Mouse (Mus musculus): Measurements from ENCODE around the gene Efna2. TPM values are rescaled to one million over a fixed set of nuclear protein-coding genes. Genes with fewer than 3 reads are reported as not detected.

Gene Efna2
- total RNA-seq, 4 experiments from 2014 or later = 0.78 to 1.2 (median 1.1) TPM

DNA sequence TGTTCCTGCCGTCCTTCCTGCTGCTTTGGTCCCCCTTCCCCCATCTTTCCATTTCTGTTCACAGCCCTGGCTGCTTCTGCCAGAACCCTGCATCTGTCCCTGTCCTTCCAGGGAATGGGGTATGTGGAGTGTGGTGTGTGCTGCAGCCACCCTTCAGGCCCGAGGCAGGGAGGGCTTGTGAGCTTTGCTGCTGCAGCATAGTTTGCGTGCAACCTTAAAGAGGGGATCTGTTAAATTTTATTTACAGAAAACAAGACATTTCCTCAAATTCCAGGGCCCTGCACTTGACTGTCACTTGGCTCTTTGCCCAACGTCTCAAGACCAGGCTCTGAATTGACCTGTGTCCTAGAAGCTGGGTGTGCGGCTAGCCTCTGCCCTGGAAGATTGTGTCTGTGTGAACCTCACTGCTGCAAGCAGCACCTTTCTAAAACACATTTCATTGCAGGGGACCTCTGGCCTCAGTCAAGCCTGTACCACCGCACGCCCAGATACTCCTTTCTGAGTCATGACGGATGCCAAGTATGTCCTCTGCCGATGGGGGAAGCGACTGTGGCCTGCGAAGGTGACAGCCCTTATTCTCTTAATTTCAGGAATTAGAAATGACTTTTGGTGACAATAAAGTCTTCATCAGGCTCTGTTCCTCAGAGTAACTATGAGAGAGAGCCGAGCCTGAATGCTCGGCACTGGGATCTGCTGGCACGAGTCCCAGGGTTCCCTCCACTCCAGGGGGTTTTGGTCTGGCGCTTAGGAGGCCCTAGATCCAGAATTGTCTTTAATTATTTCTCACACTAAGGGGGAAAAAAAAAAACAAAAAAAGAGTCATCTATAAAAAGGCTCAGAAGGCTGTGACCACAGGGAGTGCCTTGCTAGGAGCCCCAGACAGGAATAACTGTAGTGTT is 48.8 kb downstream of the Efna2 start:
- no peak for DNase-seq (ENCODE audit: low spot score)

DNA sequence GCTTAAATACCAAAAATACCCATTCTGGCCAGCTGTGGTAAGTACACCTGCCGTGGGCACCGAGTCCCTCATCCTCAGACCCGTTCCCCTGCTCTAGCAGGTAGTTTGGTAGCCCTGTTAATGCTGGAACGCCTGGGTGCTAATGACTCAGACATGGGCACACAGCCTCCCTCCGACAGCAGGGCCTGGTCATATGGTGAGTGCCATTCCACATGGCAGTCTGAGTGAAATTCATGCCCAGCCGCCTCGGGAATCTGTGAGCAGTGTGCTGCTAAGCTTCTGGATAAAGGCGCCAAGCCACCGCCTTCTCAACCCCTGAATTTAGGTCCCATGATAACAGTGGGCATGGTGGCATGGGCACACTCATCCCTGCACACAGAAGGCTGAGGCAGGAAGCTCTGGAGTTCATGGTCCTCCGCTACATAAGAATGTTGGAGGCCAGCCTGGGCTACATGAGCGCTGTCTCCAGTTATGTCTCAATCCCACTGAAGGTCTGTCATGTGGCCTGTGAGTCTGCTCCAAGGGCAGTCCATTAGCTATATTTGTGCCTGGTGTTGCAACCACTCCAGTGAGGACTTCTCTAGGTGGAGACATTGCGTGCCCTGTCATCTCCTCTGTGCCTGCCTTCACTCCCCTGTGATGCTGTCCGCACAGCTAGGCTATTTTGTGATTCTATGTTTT is 57.0 kb downstream of the Efna2 start:
- DNase-seq (ENCODE audit: low spot score) = no peak

DNA sequence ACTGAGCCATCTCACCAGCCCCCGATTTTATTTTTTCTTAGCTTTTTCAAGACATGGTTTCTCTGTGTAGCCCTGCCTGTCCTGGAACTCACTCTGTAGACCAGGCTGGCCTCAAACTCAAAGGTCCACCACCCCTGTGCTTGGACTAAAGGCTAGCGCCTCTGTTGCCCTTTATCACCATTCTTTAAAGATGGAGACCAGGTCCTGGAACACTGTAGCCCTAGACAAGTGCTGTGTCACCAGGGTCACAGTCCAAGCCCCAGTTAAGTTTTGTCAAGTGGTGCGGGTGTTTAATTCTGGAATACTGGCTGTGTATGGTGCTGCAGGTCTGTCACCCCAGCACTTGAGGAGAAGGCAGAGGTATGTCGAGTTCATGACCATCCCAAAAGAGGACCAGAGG is 57.7 kb downstream of the Efna2 start:
- no peak for DNase-seq (ENCODE audit: low spot score)

DNA sequence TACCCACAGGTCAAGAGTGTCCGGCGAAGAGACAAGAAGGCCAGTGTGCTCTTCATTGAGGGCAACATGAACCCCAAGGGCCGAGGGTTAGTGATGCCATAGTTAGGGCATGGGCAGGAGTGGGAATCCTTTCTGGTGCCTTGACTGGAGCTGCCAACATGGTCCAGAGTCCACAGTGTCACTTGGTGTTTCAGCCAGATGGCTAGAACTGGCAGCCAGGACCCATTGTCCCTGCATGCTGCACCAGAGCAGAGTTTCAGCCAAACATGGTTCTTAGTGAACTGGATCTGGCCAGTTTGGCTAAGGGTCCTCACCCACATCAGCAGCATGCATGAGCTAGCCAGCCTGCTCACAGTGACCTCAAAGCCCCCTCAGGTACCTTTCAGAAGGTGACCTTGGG is 59.0 kb downstream of the Efna2 start:
- no peak for DNase-seq (ENCODE audit: low spot score)

Other genes with a start within 250 kb of the Efna2 start
- 10 to 100 TPM; 28.4 to 36.2 (median 29.6) TPM for gene Wdr18, start 219.3 kb upstream of the Efna2 start, total RNA-seq (2022)
- gene Grin3b, start 208.8 kb upstream of the Efna2 start, total RNA-seq (2022) = under 1 TPM; 0.37 to 0.85 (median 0.63) TPM
- 100 to 1,000 TPM; 116 to 120 (median 117) TPM for gene Tmem259, start 195.2 kb upstream of the Efna2 start, total RNA-seq (2022)
- gene Cnn2, start 190.9 kb upstream of the Efna2 start, total RNA-seq (2022) = 10 to 100 TPM; 27.1 to 35.7 (median 33.3) TPM
- gene Abca7, start 183.0 kb upstream of the Efna2 start, total RNA-seq (2022) = 1 to 10 TPM; 7.5 to 8.5 (median 8.0) TPM
- gene Arhgap45, start 162.8 kb upstream of the Efna2 start, total RNA-seq (2022) = 1 to 10 TPM; 2.9 to 5.1 (median 3.4) TPM
- 100 to 1,000 TPM in 2 of 4 experiments, 10 to 100 TPM in 2; 91.7 to 106 (median 100) TPM for gene Polr2e, start 139.7 kb upstream of the Efna2 start, total RNA-seq (2022)
- 1,000 to 10,000 TPM; 1,048 to 1,125 (median 1,067) TPM for gene Gpx4, start 132.3 kb upstream of the Efna2 start, total RNA-seq (2022)
- gene Sbno2, start 73.9 kb upstream of the Efna2 start, total RNA-seq (2022) = 10 to 100 TPM in 3 of 4 experiments, 1 to 10 TPM in 1; 9.5 to 12.0 (median 11.1) TPM
- gene Stk11, start 63.7 kb upstream of the Efna2 start, total RNA-seq (2022) = 100 to 1,000 TPM; 148 to 176 (median 153) TPM
- gene Atp5d, start 40.9 kb upstream of the Efna2 start, total RNA-seq (2022) = 1,000 to 10,000 TPM; 1,050 to 1,135 (median 1,101) TPM
- 1 to 10 TPM; 3.8 to 6.1 (median 4.6) TPM for gene Cbarp, start 38.6 kb upstream of the Efna2 start, total RNA-seq (2022)
- 100 to 1,000 TPM in 1 of 4 experiments, 10 to 100 TPM in 3; 83.9 to 111 (median 91.0) TPM for gene Midn, start 31.2 kb upstream of the Efna2 start, total RNA-seq (2022)
- gene Cirbp, start 13.5 kb upstream of the Efna2 start, total RNA-seq (2022) = 10 to 100 TPM; 34.7 to 69.7 (median 51.6) TPM
- gene 1600002K03Rik, start 6.5 kb upstream of the Efna2 start, total RNA-seq (2022) = 1 to 10 TPM; 4.9 to 7.7 (median 5.9) TPM
- gene Mum1, start 47.0 kb downstream of the Efna2 start, total RNA-seq (2022) = 10 to 100 TPM; 10.5 to 16.3 (median 14.6) TPM
- 1,000 to 10,000 TPM in 3 of 4 experiments, 100 to 1,000 TPM in 1; 949 to 1,112 (median 1,023) TPM for gene Ndufs7, start 69.6 kb downstream of the Efna2 start, total RNA-seq (2022)
- 10 to 100 TPM; 10.3 to 17.1 (median 14.7) TPM for gene Gamt, start 81.5 kb downstream of the Efna2 start, total RNA-seq (2022)
- gene Dazap1, start 82.0 kb downstream of the Efna2 start, total RNA-seq (2022) = 10 to 100 TPM; 49.2 to 62.8 (median 56.5) TPM
- gene Rps15, start 113.0 kb downstream of the Efna2 start, total RNA-seq (2022) = 100 to 1,000 TPM; 763 to 919 (median 846) TPM
- gene Apc2, start 116.5 kb downstream of the Efna2 start, total RNA-seq (2022) = 1 to 10 TPM; 2.2 to 3.1 (median 2.2) TPM
- 10 to 100 TPM; 14.3 to 19.8 (median 16.3) TPM for gene 2310011J03Rik, start 141.1 kb downstream of the Efna2 start, total RNA-seq (2022)
- 1 to 10 TPM; 1.7 to 3.1 (median 2.7) TPM for gene Pcsk4, start 150.0 kb downstream of the Efna2 start, total RNA-seq (2022)
- 1 to 10 TPM; 3.1 to 7.6 (median 5.0) TPM for gene Reep6, start 150.5 kb downstream of the Efna2 start, total RNA-seq (2022)
- 100 to 1,000 TPM in 2 of 4 experiments, 10 to 100 TPM in 2; 87.9 to 109 (median 99.6) TPM for gene Adamtsl5, start 168.9 kb downstream of the Efna2 start, total RNA-seq (2022)
- 1 to 10 TPM in 2 of 4 experiments, under 1 TPM in 2; 0.91 to 1.3 (median 1.1) TPM for gene Plk5, start 177.0 kb downstream of the Efna2 start, total RNA-seq (2022)
- gene Mex3d, start 208.2 kb downstream of the Efna2 start, total RNA-seq (2022) = 1 to 10 TPM; 5.9 to 9.8 (median 8.3) TPM
- 100 to 1,000 TPM in 1 of 4 experiments, 10 to 100 TPM in 3; 92.9 to 107 (median 97.0) TPM for gene Mbd3, start 220.1 kb downstream of the Efna2 start, total RNA-seq (2022)
- 1,000 to 10,000 TPM; 1,795 to 2,190 (median 1,939) TPM for gene Uqcr11, start 227.3 kb downstream of the Efna2 start, total RNA-seq (2022)

All from heart, adult 8-10 months (tissue).